11 mouse cellular contexts compared by ENCODE assay signal in genomic region chr14:27642981-27643380, GRCm38 (mm10). TPM values are rescaled to one million over a fixed set of nuclear protein-coding genes. Genes with fewer than 3 reads are reported as not detected.
"Had no signal": no experiment of that assay in that cellular context is flagged by ENCODE, and none has a peak within 500 bp of the region (broad histone marks: within the 10 kb centered on the region; RNA-seq: fewer than 3 reads in every experiment).

No protein-coding gene starts in this region.

- DNase-seq: kidney, adult 2 months; kidney, postnatal 25 days; layer of hippocampus, postnatal 36 days; liver, postnatal 0 days; lung, embryonic 14.5 days; lung, postnatal 36 days; spleen, adult 18-20 months; thymus, adult 18-20 months; thymus, postnatal 36 days had no signal

RNA-seq across cellular contexts. Expression of gene Erc2, which starts 20.8 kb away (rescaled TPM):
- total RNA-seq: monocyte, adult 5-6 weeks; neutrophil, adult 5-6 weeks had no signal
